Mouse (Mus musculus) G1E (cell line): Measurements from ENCODE around the gene Lrrc4c.

Source experiments
- CTCF ChIP-seq: IDR thresholded peaks from 2 replicates; pipeline ENCODE4 v1.5.1; 2012; ENCODE audit warnings: low read depth, low read length, inconsistent platforms, mixed read lengths
- GATA1 ChIP-seq: IDR thresholded peaks from 2 replicates; pipeline ENCODE4 v1.6.1; 2012; ENCODE audit warnings: borderline replicate concordance, low read length, inconsistent platforms, mixed read lengths
- POLR2AphosphoS5 ChIP-seq: IDR thresholded peaks from 2 replicates; pipeline ENCODE4 v1.6.1; 2012; ENCODE audit warnings: low read depth, low read length, inconsistent platforms; ENCODE audit not compliant: insufficient replicate concordance
- TAL1 ChIP-seq: conservative IDR thresholded peaks from 2 replicates; pipeline ENCODE4 v1.6.1; 2012; ENCODE audit warnings: low read depth, low read length, inconsistent platforms, mixed read lengths

DNA sequence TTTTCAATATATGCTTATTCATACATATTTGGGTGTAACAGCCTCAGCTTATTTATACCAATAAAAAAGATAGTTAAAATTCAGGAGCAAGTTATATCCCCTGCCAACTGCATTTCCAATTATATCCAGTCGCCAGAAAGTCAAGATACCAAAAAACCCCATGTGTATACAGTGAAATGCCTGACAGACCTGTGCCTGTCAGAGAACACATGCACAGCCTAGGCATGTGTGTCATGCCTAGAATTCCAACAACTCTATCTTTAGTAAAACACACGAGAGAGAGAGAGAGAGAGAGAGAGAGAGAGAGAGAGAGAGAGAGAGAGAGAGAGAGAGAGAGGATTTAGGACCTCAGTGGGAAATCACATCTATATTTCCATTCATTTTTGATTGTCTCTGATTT is 956.7 kb downstream of the Lrrc4c start:
- no peak for TF ChIP-seq CTCF
- no peak for TF ChIP-seq TAL1
- TF ChIP-seq GATA1, result no peak
- no peak for TF ChIP-seq POLR2AphosphoS5
